27 mouse cellular contexts compared by ENCODE assay signal in the genomic region with DNA sequence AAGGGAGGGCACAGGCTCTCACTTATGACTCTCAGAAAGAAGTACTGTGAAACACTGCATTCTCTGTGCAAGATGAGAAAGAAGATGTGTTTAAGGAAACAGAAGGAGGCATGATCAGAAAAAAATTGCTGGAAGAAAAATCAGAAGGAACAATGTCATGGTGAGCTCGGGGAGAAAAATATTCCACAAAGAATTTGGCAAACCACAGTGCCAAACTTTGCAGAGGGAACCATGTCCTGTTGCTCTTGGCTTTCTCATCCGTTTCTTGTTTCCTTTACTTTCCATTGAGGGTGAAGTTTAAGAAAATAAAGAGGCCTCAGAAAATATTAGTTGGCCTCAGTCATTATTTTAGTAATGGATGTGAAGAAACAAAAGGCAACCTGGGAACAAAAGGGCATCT.
DNase-seq lines count a peak whose midpoint lies in the region; ATAC-seq and TF ChIP-seq lines count a peak whose summit lies in the region.
"Had no signal": no experiment of that assay in that cellular context is flagged by ENCODE, and none has a peak within 500 bp of the region (broad histone marks: within the 10 kb centered on the region; RNA-seq: fewer than 3 reads in every experiment).

No protein-coding gene starts in this region.

- H3K4me2 ChIP-seq in heart, embryonic 15.5 days: no peak overlapping the region
- no peak overlapping the region for H3K4me2 ChIP-seq in forebrain, embryonic 14.5 days (ENCODE audit: low read length)
- H3K4me2 ChIP-seq: embryonic facial prominence, embryonic 13.5 days; forebrain, embryonic 13.5 days; heart, embryonic 11.5 days; hindbrain, embryonic 14.5 days had no signal

- H3K9me3 ChIP-seq in heart, embryonic 10.5 days: no peaks in the 10 kb centered on the region
- no peaks in the 10 kb centered on the region for H3K9me3 ChIP-seq in heart, embryonic 15.5 days (replicated peaks)
- H3K9me3 ChIP-seq in forebrain, embryonic 14.5 days (replicated peaks; ENCODE audit: control insufficient read depth, low read length): no peaks in the 10 kb centered on the region
- H3K9me3 ChIP-seq: embryonic facial prominence, embryonic 13.5 days; forebrain, embryonic 10.5 days; forebrain, embryonic 13.5 days had no signal

- no peaks in the 10 kb centered on the region for H3K4me1 ChIP-seq in heart, embryonic 10.5 days
- H3K4me1 ChIP-seq in heart, embryonic 15.5 days (replicated peaks): no peaks in the 10 kb centered on the region
- peaks cover 7% of the 10 kb centered on the region for H3K4me1 ChIP-seq in forebrain, embryonic 14.5 days (ENCODE audit: control insufficient read depth, insufficient read depth, low read length)
- H3K4me1 ChIP-seq: embryonic facial prominence, embryonic 13.5 days had no signal

- H3K27ac ChIP-seq in heart, embryonic 10.5 days: no peak overlapping the region
- peak overlapping the region; percentile 31; the same call in 1 of the 2 replicates for H3K27ac ChIP-seq in heart, embryonic 15.5 days
- H3K27ac ChIP-seq in forebrain, embryonic 14.5 days (ENCODE audit: low read depth, low read length): no peak overlapping the region
- H3K27ac ChIP-seq: embryonic facial prominence, embryonic 13.5 days; forebrain, embryonic 10.5 days; forebrain, embryonic 13.5 days; gastrocnemius, adult 2 months; hindbrain, embryonic 14.5 days; hindbrain, postnatal 0 days had no signal

- no peak for TF ChIP-seq POLR2A in brain, embryonic 14.5 days (IDR thresholded peaks at IDR 0.05; ENCODE audit: borderline replicate concordance, extremely low read depth, insufficient read depth, insufficient read length, poor library complexity, severe bottlenecking)

- H3K27me3 ChIP-seq in heart, embryonic 10.5 days (ENCODE audit: insufficient read depth, poor library complexity, severe bottlenecking): no peaks in the 10 kb centered on the region
- no peaks in the 10 kb centered on the region for H3K27me3 ChIP-seq in heart, embryonic 15.5 days
- H3K27me3 ChIP-seq in forebrain, embryonic 14.5 days (replicated peaks; ENCODE audit: control insufficient read depth, insufficient read depth, low read length): no peaks in the 10 kb centered on the region
- H3K27me3 ChIP-seq: embryonic facial prominence, embryonic 13.5 days; forebrain, embryonic 13.5 days had no signal

- no peak for ATAC-seq in heart, embryonic 15.5 days (replicated peaks; ENCODE audit: insufficient number of reproducible peaks, insufficient read depth, low FRiP score, low read depth)
- no peak for ATAC-seq in forebrain, embryonic 14.5 days
- ATAC-seq: activated CD4-positive, CD25-positive, alpha-beta regulatory T cell, adult 4 months; CD4-positive, CD25-positive, alpha-beta regulatory T cell, adult 4 months; forebrain, embryonic 13.5 days; forebrain, postnatal 0 days; hindbrain, postnatal 0 days; inflammation-experienced regulatory T-cells, adult 6 months; intestine, embryonic 16.5 days had no signal

- 63% methylated on average over 2 of the region's 2 CpGs for WGBS in heart, embryonic 10.5 days
- WGBS in heart, embryonic 15.5 days: 27% methylated on average over 2 of the region's 2 CpGs
- 71% methylated on average over 2 of the region's 2 CpGs for WGBS in forebrain, embryonic 14.5 days

- no peak overlapping the region for H3K9ac ChIP-seq in heart, embryonic 15.5 days
- no peak overlapping the region for H3K9ac ChIP-seq in forebrain, embryonic 14.5 days (ENCODE audit: low read length)
- H3K9ac ChIP-seq: embryonic facial prominence, embryonic 13.5 days; forebrain, embryonic 13.5 days; forebrain, postnatal 0 days; hindbrain, embryonic 14.5 days had no signal

- no peaks in the 10 kb centered on the region for H3K36me3 ChIP-seq in heart, embryonic 10.5 days
- no peaks in the 10 kb centered on the region for H3K36me3 ChIP-seq in heart, embryonic 15.5 days
- no peaks in the 10 kb centered on the region for H3K36me3 ChIP-seq in forebrain, embryonic 14.5 days (ENCODE audit: control insufficient read depth, insufficient read depth, low read length)
- H3K36me3 ChIP-seq: embryonic facial prominence, embryonic 13.5 days; forebrain, embryonic 10.5 days had no signal

- DNase-seq in heart, adult 8-10 months (ENCODE audit: low spot score): peak; percentile 8
- DNase-seq in heart, embryonic 10.5 days (ENCODE audit: low spot score): no peak
- DNase-seq in heart, adult 11 months: no peak
- DNase-seq in Muller cell, postnatal 12 days (ENCODE audit: inconsistent ontology term): peak; percentile 61
- DNase-seq in brain, embryonic 14.5 days (ENCODE audit: low read depth): peak; percentile 5
- DNase-seq in forebrain, embryonic 14.5 days (ENCODE audit: low spot score): no peak
- DNase-seq: adrenal gland, adult 8-10 months; adrenal gland, postnatal 25 days; cerebellum, adult 2 months; cerebellum, adult 9-11 months; cerebellum, postnatal 25 days; forebrain, postnatal 0 days; gastrocnemius, adult 2 months; gastrocnemius, postnatal 14 days; kidney, adult 18-20 months; kidney, adult 9 months had no signal

- no peak overlapping the region for H3K4me3 ChIP-seq in heart, embryonic 10.5 days
- H3K4me3 ChIP-seq in heart, embryonic 15.5 days: no peak overlapping the region
- no peak overlapping the region for H3K4me3 ChIP-seq in forebrain, embryonic 14.5 days (ENCODE audit: low read depth, low read length)
- H3K4me3 ChIP-seq: embryonic facial prominence, embryonic 13.5 days; forebrain, embryonic 10.5 days; forebrain, embryonic 13.5 days; gastrocnemius, adult 2 months had no signal

- TF ChIP-seq CTCF in brain, embryonic 14.5 days (IDR thresholded peaks at IDR 0.05; ENCODE audit: borderline replicate concordance, extremely low read depth, insufficient read depth, insufficient read length): no peak

Comparison
In these comparisons a context has a peak if more than half of its experiments do, and no peak if none do; other contexts are left out.
1. DNase-seq: peak in heart, adult 8-10 months (single experiment), Muller cell, postnatal 12 days (single experiment) and brain, embryonic 14.5 days (single experiment); none in heart, embryonic 10.5 days (single experiment), heart, adult 11 months (single experiment) and forebrain, embryonic 14.5 days (single experiment).